Mouse (Mus musculus) heart, embryonic 13.5 days (tissue): Measurements from ENCODE around the gene Rgs6. TPM values are rescaled to one million over a fixed set of nuclear protein-coding genes. Genes with fewer than 3 reads are reported as not detected.
A peak's percentile ranks its signal among the peaks of the same experiment; 100 is the strongest.

Experiments
- ATAC-seq: fragments of 200-750 bp; cut with Nextera tagmentation; 2 replicates; pipeline ENCODE4 v1.8.0; 2017; ENCODE audit warnings: moderate TSS enrichment; ENCODE audit not compliant: insufficient number of reproducible peaks, low FRiP score, low TSS enrichment; ENCODE audit errors: extremely low read depth
- H3K27ac ChIP-seq: fragments of 300-500 bp; sonication (generic); replicated peaks from 2 replicates; pipeline ENCODE4 v1.5.1; 2015; ENCODE audit warnings: moderate library complexity, mild to moderate bottlenecking, inconsistent platforms
- H3K27me3 ChIP-seq: fragments of 300-500 bp; sonication (generic); replicated peaks from 2 replicates; pipeline ENCODE4 v1.6.1; 2015; ENCODE audit warnings: mild to moderate bottlenecking, inconsistent platforms
- H3K36me3 ChIP-seq: fragments of 300-500 bp; sonication (generic); 2 replicates; pipeline ENCODE4 v1.6.1; 2015; ENCODE audit warnings: mild to moderate bottlenecking, inconsistent platforms
- H3K4me1 ChIP-seq: fragments of 300-500 bp; sonication (generic); 2 replicates; pipeline ENCODE4 v1.6.1; 2015; ENCODE audit warnings: inconsistent platforms
- H3K4me2 ChIP-seq: fragments of 300-500 bp; sonication (generic); 2 replicates; pipeline ENCODE4 v1.6.1; 2015; ENCODE audit warnings: inconsistent platforms, mild to moderate bottlenecking, moderate library complexity
- H3K4me3 ChIP-seq: fragments of 300-500 bp; sonication (generic); 2 replicates; pipeline ENCODE4 v1.5.1; 2015; ENCODE audit warnings: moderate library complexity, mild to moderate bottlenecking, inconsistent platforms
- H3K9ac ChIP-seq: fragments of 300-500 bp; sonication (generic); 2 replicates; pipeline ENCODE4 v1.6.1; 2015; ENCODE audit warnings: inconsistent platforms, mild to moderate bottlenecking, moderate library complexity
- H3K9me3 ChIP-seq: fragments of 300-500 bp; sonication (generic); 2 replicates; pipeline ENCODE4 v1.6.1; 2016; ENCODE audit warnings: inconsistent platforms
- WGBS: fragments of 180-500 bp; shearing (Covaris S2); methylation state at CpG from one replicate; pipeline ENCODE4 v1.1.7; 2015; ENCODE audit warnings: mixed read lengths; 5-methylcytosine and 5-hydroxymethylcytosine counted together
- polyA plus RNA-seq: library from polyadenylated mRNA; unstranded; fragments of >200 nt; fragmentation: Nextera tagmentation; extraction: Ambion mirVana; gene quantifications from 2 replicates; pipeline ENCODE4 v1.2.1, GENCODE M21; 2015

Gene Rgs6
- polyA plus RNA-seq, 1 experiment from 2014 or later, result 13.6 TPM

DNA sequence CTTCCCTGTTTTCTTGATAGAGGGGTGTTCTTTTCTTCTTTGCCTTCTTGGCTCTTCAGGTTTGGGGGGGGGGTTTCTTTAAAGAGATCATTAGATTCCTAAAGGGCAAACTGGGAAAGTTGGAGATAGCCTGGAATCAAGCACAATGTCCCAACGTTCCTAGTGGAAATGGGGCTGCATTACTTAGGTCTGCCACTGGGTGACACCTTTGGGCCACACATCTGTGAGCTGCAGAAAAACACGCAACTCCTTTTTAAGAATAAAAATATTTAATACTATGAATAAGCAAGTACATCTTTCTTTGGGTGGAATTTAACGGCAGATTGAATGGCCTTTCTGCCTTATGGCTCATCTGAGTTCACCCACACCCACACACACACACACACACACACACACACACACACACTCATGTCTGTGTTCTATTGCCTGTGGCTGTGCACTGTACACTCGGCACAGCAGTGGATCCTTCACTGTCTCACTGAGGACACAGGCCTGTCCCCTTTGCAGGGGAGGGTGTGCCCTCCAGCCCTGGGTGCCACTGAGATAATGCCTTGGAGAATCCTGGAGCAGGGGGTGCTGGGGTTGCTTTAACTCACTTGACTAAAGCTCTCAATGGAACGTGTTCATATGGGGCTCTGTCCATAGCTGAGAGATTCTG, 526.4 kb downstream of the Rgs6 start:
- WGBS, result 44% methylated on average over 5 of the region's 5 CpGs
- no peak for ATAC-seq
- H3K36me3 ChIP-seq, result no peaks in the 10 kb centered on the region

DNA sequence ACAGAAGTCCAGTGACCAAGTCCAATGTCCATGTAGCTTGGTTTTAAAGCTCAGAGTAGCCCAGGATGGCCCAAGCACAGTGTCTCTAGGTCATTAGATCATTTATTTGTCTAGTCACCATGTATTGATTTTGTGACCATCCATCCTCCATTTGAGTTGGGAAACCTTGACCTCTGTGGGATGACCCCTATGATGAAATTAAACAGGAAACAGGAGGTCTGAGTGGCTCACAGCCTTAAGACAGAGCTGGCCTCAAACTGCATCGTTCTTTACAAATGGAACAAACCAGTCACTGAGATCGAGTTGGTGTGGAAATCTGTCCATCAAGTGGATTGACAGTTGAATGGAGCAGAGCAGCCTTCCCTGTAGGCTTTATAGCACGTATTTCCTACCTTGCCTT, 536.0 kb downstream of the Rgs6 start:
- Histone ChIP-seq H3K9me3 (no peaks in the 10 kb centered on the region), H3K27me3 (no peaks in the 10 kb centered on the region), H3K27ac (no peak overlapping the region), H3K9ac (no peak overlapping the region), H3K36me3 (no peaks in the 10 kb centered on the region), H3K4me1 (peaks cover 32% of the 10 kb centered on the region), H3K4me3 (no peak overlapping the region), H3K4me2 (no peak overlapping the region)
- no peak for ATAC-seq
- 60% methylated on average over 3 of the region's 3 CpGs for WGBS

More for the DNA sequence above, 526.4 kb downstream of the Rgs6 start:
- H3K4me2 ChIP-seq, result no peak overlapping the region
- H3K4me1 ChIP-seq, result peaks cover 29% of the 10 kb centered on the region
- no peak overlapping the region for H3K9ac ChIP-seq
- no peaks in the 10 kb centered on the region for H3K27me3 ChIP-seq
- no peak overlapping the region for H3K27ac ChIP-seq
- no peak overlapping the region for H3K4me3 ChIP-seq
- H3K9me3 ChIP-seq, result no peaks in the 10 kb centered on the region

DNA sequence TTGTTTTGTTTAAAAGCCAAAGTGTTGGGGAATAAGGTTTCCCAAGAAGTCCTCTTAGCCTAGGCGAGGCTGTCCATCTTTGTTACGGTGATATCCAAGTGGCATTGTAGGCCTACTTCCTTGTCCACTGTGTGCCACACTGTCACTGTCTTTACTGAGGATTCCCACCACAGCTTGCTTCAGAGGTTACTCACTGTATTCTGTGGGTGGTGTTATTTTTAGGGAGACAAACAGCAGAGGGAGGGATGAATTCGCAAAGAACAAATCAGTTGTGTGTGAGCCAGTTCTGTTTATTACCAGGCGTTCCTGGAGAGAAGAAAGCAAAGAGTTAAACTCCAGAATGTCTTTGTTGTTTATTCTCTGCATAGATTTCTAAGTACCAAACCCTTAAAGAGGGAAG, 537.2 kb downstream of the Rgs6 start:
- Histone ChIP-seq H3K27ac (no peak overlapping the region), H3K36me3 (no peaks in the 10 kb centered on the region), H3K4me3 (no peak overlapping the region), H3K9me3 (no peaks in the 10 kb centered on the region), H3K27me3 (no peaks in the 10 kb centered on the region), H3K9ac (no peak overlapping the region; the same call in 1 of the 2 replicates), H3K4me1 (peaks cover 32% of the 10 kb centered on the region), H3K4me2 (no peak overlapping the region)
- 71% methylated on average over 4 of the region's 4 CpGs for WGBS
- no peak for ATAC-seq

DNA sequence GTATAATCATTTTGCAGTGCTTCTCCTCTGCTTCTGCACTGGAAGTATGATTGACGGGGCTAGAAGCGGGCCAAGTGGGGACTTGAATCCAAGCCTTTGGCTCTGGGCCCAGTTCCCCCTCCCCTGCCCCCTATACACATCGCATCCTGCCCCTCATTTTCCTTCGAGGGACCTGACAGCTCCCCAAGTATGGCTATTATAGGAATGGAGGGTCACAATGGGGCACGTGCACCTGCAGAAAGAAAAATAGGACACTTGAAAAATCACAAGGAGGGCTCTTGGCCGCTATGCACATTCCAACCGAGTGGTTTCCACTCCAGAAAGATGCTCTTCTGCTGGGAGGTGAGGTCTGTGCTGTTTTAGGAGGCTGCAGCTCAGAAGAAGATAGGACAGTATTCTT, 538.8 kb downstream of the Rgs6 start:
- no peak overlapping the region for H3K4me2 ChIP-seq
- no peak overlapping the region for H3K27ac ChIP-seq
- ATAC-seq, result no peak
- no peaks in the 10 kb centered on the region for H3K36me3 ChIP-seq
- H3K9ac ChIP-seq, result no peak overlapping the region
- no peaks in the 10 kb centered on the region for H3K27me3 ChIP-seq
- peaks cover 38% of the 10 kb centered on the region for H3K4me1 ChIP-seq
- 59% methylated on average over 7 of the region's 7 CpGs for WGBS
- H3K4me3 ChIP-seq, result no peak overlapping the region
- no peaks in the 10 kb centered on the region for H3K9me3 ChIP-seq

DNA sequence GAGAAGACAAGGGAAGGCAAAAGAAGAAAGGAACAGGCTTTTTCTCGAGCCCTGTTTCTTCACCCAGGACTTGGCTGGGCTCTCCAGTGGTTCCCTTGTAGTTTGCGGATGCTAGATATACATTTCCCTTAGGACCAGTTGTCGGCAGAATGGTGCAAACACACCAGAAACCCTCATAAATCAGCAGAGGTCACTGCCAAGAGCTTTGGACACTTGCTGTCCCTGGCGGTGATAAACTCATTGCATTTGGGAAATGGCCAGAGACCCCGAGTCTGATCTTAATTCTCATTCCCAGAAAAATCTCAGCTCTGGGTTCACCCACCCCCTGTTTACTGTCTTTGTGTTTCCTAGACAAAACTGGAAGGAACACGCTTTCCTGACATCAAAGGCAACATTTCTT, 539.9 kb downstream of the Rgs6 start:
- Histone ChIP-seq H3K27me3 (no peaks in the 10 kb centered on the region), H3K4me2 (no peak overlapping the region), H3K36me3 (no peaks in the 10 kb centered on the region), H3K4me1 (peaks cover 41% of the 10 kb centered on the region), H3K9me3 (no peaks in the 10 kb centered on the region), H3K4me3 (no peak overlapping the region), H3K27ac (no peak overlapping the region), H3K9ac (no peak overlapping the region)
- WGBS, result 55% methylated on average over 6 of the region's 6 CpGs
- no peak for ATAC-seq

DNA sequence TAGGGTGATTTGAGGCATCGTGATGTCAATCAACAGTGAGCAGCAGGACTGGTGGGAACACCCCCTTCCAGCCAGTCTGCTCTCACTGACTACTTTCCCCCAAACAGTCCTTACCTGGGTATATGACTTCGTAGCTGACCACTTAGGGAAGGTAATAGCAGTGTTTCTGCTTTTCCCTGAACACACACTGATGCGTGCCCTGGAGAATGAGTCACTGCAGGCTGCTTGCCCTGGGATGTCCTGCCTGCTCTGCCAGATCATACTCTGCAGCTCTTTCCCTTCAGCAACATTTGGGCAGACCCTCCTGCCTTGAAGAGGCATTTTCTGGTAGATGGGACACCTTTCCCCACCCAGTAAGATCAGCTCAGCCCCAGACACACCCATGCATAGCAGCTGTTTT, 540.5 kb downstream of the Rgs6 start:
- no peak overlapping the region for H3K4me2 ChIP-seq
- H3K9me3 ChIP-seq, result no peaks in the 10 kb centered on the region
- H3K27ac ChIP-seq, result no peak overlapping the region
- H3K9ac ChIP-seq, result no peak overlapping the region
- no peak overlapping the region for H3K4me3 ChIP-seq
- H3K27me3 ChIP-seq, result no peaks in the 10 kb centered on the region
- H3K36me3 ChIP-seq, result no peaks in the 10 kb centered on the region
- no peak for ATAC-seq
- 62% methylated on average over 2 of the region's 3 CpGs for WGBS
- H3K4me1 ChIP-seq, result peaks cover 45% of the 10 kb centered on the region

DNA sequence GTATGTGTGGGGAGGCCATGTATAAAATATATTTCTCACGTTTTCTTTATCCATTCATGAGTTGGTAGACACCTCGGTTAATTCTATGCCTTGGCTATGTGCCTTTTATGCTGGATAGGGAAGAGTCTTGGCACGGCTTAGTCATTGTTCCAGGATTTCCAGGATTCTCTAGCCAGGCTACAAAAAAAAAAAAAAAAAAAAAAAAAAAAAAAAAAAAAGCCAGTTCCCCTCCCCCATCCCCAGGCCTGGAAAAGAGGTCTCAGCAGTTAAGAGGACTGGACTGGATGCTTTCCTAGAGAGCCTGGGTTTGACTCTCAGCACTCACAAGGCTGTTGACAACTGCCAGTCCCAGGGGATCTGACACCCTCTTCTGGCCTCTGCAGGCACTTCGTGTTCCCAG, 543.3 kb downstream of the Rgs6 start:
- WGBS, result 64% methylated on average over 4 of the region's 4 CpGs
- Histone ChIP-seq H3K27ac (no peak overlapping the region), H3K27me3 (no peaks in the 10 kb centered on the region), H3K4me2 (no peak overlapping the region), H3K4me3 (no peak overlapping the region), H3K36me3 (no peaks in the 10 kb centered on the region), H3K9ac (no peak overlapping the region), H3K9me3 (no peaks in the 10 kb centered on the region), H3K4me1 (peaks cover 56% of the 10 kb centered on the region)
- ATAC-seq, result no peak

DNA sequence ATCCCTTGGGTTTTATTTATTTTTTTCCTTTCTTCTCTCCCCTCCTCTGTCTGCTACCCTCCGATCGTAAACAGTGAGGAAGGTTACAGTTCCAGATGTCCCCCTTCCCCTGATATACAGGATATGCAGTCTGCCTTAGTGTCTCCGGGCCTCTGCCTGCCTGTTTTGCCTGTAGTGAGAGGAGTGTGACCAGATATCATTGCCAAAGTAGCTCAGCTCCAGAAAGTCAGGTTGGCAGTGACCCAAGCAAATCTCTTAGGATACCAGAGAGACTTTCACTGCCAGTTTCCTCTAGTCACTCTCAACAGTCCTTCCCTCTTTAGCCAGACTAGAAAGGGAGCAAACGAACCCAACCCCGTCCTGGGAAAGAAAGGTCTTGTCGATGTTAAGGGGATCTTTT, 545.7 kb downstream of the Rgs6 start:
- 32% methylated on average over 6 of the region's 6 CpGs for WGBS
- Histone ChIP-seq H3K36me3 (no peaks in the 10 kb centered on the region), H3K9ac (0 out of 2 replicates have a peak overlapping the region, but pooled peaks have one; percentile 11), H3K27me3 (no peaks in the 10 kb centered on the region), H3K4me2 (no peak overlapping the region), H3K4me3 (no peak overlapping the region), H3K27ac (peak overlapping the region; percentile 64), H3K9me3 (no peaks in the 10 kb centered on the region), H3K4me1 (peaks cover 33% of the 10 kb centered on the region)
- ATAC-seq, result no peak

DNA sequence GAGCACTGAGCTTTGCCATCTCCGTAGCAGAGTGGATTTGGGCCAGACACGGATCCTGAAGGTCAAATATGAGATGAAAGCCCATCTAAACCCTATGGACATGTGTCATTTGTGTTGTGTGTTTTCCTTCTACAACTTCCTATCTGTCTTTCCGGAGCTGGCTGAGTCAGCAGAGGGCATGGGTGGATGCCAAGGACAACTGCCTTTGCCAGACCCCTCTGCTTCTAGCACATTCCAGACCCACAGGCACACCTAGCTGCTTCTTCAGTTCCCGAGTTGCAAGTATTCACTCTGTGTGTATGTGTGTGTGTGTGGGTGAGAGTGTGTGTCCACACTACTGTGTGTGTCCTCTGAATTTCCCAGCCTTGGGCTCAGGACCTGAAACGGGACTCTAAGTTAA, 547.9 kb downstream of the Rgs6 start:
- Histone ChIP-seq H3K9ac (no peak overlapping the region), H3K4me3 (no peak overlapping the region), H3K27ac (no peak overlapping the region), H3K4me2 (no peak overlapping the region), H3K9me3 (no peaks in the 10 kb centered on the region), H3K27me3 (no peaks in the 10 kb centered on the region), H3K4me1 (peaks cover 37% of the 10 kb centered on the region), H3K36me3 (no peaks in the 10 kb centered on the region)
- ATAC-seq, result no peak
- 69% methylated on average over 5 of the region's 5 CpGs for WGBS

DNA sequence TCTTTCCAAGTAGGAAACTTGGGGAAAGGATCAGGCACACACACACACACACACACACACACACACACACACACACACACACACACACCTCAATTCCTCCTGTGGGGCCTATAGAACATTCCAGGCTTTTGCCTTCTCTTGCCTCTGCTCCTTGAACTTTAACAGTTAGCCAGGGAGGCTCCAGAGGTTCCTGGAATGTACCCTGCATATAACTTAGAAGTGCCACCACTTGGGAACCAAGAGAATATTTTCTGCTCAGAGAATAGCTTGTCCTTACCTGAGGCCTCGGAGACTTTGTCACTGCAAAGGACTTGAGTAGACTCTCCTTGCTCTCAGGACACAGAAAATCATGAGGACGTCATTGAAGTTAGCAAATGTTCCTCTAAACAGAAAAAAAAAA, 548.4 kb downstream of the Rgs6 start:
- Histone ChIP-seq H3K9ac (peak overlapping the region; percentile 7; the same call in 1 of the 2 replicates), H3K36me3 (no peaks in the 10 kb centered on the region), H3K9me3 (no peaks in the 10 kb centered on the region), H3K4me1 (peaks cover 41% of the 10 kb centered on the region), H3K4me3 (no peak overlapping the region), H3K27me3 (no peaks in the 10 kb centered on the region), H3K4me2 (no peak overlapping the region), H3K27ac (no peak overlapping the region)
- no peak for ATAC-seq
- WGBS, result 71% methylated on average over 2 of the region's 2 CpGs

DNA sequence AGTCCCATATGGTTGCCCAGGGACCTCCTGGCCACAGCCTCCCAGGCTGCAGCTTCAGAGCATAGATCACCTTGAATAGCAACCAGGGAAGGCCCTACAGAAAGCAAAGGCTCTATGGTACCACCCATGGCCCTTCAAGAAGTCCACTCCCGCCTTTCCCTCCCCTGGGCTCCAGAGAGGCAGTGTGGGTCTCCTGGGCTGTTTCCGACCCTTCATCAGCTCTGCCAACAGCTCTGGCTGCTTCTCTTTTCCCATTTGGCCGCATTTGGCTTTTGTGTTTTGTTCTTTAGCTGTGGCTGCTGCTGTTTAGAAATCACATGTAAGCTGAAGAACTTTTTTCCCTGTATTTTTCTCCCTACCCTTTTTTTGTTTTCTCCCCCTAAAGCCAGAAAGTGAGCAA, 548.9 kb downstream of the Rgs6 start:
- no peak for ATAC-seq

DNA sequence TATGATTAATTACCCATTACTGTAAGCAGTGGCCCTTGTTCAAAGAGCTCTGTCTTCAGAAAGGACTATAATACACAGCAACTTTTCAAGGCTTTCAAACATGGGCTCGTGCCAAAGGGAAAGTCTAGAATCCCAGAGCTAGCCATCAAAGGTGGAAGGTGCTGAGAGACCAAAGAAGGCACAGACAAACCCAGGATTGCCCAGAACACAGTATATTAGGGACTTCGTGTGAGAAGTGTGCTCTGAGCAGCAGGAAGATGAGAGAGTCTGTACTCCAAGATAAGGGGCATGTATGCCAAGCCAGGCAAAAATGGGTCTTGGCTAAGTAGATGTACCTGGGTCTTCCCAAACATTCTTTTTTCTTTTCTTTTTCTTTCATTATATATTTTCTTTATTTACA, 553.1 kb downstream of the Rgs6 start:
- WGBS, result 32% methylated on average over 2 of the region's 2 CpGs
- H3K4me2 ChIP-seq, result no peak overlapping the region
- H3K36me3 ChIP-seq, result no peaks in the 10 kb centered on the region
- H3K9ac ChIP-seq, result no peak overlapping the region
- ATAC-seq, result no peak
- peaks cover 54% of the 10 kb centered on the region for H3K4me1 ChIP-seq
- H3K27ac ChIP-seq, result no peak overlapping the region
- H3K9me3 ChIP-seq, result no peaks in the 10 kb centered on the region
- H3K4me3 ChIP-seq, result no peak overlapping the region
- no peaks in the 10 kb centered on the region for H3K27me3 ChIP-seq

More for the DNA sequence above, 548.9 kb downstream of the Rgs6 start:
- H3K4me3 ChIP-seq, result no peak overlapping the region
- H3K4me1 ChIP-seq, result peaks cover 41% of the 10 kb centered on the region
- no peaks in the 10 kb centered on the region for H3K9me3 ChIP-seq
- no peak overlapping the region for H3K27ac ChIP-seq
- H3K4me2 ChIP-seq, result no peak overlapping the region
- peak overlapping the region; percentile 7; the same call in 1 of the 2 replicates for H3K9ac ChIP-seq
- no peaks in the 10 kb centered on the region for H3K36me3 ChIP-seq
- no peaks in the 10 kb centered on the region for H3K27me3 ChIP-seq
- WGBS, result 51% methylated on average over 3 of the region's 3 CpGs
